Mouse (Mus musculus) 3134 (cell line): ENCODE data around the gene Mrpl14.

Experiments used
- DNase-seq: peaks from one replicate; pipeline ENCODE4 v3.0.0-alpha.2; 2011; ENCODE audit warnings: low spot score; ENCODE audit not compliant: insufficient read length; ENCODE audit errors: extremely low read depth

The Mrpl14 gene

DNA sequence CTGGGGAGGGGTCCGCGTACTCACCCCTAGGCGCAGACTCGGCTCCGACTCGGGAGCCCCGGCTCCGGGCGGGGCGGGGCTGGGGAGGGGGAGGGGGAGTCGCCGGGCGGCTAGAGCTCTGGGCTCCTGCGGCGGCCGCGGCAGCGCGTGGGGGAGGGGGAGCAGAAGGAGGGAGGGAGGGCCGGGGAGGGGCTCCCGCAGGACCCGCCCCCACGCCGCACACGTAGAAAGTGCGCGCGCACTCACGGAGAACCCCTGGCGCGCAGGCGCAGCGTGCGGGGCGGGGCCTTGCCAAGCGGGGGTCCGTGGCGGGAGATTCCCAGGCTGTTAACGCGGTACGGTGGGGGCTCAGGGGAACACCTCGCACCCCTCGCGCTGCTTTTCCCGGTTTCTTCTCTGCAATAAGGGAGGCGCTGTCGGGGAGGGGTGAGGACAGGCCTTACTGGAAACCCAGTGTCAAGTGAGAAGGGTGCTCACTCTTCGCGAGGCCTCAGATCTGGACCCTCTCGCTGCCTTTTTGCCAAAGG, at the start of gene Mrpl14:
Gene Mrpl14, plus strand, starts transcription at position 230 of the 527 bp plus-strand sequence.
- DNase-seq: peak; percentile 90

DNA sequence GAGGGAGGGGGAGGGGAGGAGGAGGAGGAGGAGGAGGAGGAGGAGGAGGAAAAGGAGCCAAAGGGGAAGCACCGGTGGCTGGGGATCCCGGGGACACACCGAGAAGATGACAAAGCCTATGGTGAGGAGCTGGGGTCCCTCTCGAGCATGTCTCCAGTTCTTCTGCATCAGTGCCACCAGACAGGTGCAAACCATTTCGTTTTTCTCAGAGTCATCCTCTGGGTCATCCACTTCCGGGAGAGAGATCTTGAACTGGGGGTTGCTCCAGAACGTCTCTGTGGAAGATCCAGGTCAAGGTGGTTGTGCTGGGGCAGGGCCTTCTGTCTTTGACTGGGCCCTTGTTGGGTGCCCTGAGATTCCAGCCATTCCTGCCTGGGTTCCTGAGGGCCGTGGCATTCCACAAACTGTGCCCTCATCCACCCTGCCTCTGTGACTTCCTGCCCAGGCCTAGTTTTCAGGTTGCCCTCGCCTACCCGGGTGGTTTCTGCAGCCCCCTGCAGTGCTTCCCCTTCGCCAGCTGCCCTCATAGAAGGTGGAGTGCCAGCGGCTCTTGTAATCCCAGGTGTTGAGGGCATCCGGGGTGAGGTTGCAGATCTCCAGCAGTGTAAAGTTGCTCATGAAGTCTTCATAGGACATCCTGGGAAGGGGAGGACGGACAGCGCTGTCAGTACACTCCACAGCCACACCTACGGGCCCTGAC, 47.4 kb upstream of the Mrpl14 start:
- DNase-seq: no peak

DNA sequence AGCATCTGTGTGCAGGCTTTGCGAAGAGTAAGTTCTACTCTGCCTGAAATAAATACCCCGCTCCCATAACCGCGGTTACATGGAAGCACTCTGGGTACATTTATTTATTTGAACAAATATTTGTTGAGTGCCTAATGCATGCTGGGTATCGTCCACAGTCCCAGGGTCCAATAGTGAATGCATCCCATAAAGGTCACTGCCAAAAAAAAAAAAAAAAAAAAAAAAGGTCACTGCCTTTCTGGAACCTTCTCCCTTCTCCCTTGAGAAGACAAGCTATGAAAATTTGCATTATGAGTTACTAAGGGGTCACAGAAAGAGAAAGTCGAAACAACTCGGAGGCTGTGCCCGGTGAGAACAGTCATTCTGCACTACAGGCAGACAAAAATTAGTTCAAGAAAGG, 44.1 kb upstream of the Mrpl14 start:
- DNase-seq: no peak

DNA sequence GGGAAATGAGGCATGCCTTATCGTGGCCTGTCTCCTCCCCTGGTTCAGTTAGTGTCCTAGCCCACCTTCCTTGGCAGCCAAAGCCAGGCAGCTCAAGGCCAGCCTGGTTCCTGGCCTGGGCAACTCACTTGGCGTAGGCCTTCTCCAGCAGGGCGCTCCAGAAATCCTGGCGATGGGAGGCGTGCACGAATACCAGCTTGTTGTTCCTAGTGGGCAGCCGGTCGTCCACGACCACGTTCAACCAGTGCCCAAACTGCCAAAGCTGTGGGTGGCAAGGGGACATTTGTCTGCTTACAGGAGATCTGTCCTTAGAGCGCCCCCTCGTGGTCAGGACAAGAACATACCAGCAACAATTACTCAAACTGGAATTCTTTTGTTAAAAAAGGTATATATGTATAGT, 43.4 kb upstream of the Mrpl14 start:
- DNase-seq: peak; percentile 65

DNA sequence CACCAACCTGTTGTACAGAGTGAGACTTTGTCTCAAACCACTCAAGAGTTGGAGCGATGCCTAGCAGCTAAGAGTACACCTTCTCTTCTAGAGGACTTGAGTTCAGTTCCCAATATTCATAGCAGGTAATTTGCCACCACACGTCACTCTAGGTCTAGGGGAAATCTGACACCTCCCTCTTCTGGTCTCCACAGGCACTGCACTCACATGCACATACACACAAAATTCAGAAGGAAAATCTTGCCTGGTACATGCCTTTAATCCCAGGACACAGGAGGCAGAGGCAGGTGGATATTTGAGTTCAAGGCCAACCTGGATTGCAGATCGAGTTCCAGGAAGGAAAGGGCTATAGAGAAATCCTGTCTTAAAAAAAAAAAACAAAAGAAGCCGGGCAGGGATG, 41.9 kb upstream of the Mrpl14 start:
- no peak for DNase-seq

DNA sequence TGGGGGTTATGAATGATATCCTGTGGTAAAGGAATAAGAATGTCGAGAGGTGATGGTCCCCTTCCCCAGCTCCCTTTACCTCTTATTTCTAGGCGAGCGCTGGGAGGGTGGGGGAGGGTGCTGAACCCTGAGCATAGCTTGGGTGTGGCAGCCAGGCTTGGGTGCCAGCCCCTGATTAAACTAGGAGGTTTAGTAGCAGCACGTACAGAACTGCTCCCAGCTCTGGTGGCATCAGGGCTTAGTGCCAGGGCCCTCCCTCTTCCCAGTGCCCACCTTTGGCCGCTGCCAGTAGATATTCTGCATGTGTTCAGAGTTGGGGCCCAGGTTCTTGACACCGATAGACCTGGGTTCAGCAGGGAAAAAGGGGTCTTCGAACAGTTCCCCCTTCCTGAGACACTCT, 32.9 kb upstream of the Mrpl14 start:
- DNase-seq: no peak

DNA sequence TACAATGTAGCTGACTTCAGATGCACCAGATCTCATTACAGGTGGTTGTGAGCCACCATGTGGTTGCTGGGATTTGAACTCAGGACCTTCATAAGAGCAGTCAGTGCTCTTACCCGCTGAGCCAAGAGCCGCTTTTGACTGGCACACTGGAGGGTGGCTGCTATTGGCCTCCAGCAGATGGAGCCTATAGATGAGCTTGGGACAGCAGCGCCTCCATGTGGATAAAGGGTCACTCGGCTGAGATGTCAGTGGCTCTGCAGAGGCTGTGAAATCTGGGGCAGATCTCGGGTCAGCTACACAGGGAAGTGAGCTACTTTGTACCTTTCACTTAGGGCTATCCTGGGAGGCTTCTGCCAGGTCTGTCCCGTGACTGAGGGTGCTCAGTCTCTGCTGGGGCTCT, 30.3 kb upstream of the Mrpl14 start:
- no peak for DNase-seq

DNA sequence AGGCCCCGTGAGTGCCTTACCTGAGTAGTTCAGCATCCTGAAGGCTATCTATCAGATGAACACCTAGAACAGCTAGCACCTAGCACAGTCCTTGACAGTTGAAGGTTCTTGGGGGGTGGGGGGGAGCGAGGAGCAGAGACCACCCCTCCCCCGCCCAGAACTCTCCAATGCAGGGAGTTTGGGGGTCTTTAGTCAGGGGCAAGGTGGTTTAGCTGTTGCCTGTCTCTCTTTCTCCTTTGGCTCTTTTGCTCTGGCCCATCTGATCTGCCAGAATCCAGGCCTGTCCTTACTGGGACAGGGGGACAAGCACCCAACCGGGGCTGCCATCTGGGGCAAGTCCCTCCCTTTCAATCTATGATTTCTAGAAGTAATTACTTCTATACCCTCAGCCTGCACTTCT, 26.9 kb upstream of the Mrpl14 start, which contains the start of gene Capn11:
Gene Capn11, minus strand, starts transcription at position 101 of the 400 bp plus-strand sequence.
- no peak for DNase-seq

DNA sequence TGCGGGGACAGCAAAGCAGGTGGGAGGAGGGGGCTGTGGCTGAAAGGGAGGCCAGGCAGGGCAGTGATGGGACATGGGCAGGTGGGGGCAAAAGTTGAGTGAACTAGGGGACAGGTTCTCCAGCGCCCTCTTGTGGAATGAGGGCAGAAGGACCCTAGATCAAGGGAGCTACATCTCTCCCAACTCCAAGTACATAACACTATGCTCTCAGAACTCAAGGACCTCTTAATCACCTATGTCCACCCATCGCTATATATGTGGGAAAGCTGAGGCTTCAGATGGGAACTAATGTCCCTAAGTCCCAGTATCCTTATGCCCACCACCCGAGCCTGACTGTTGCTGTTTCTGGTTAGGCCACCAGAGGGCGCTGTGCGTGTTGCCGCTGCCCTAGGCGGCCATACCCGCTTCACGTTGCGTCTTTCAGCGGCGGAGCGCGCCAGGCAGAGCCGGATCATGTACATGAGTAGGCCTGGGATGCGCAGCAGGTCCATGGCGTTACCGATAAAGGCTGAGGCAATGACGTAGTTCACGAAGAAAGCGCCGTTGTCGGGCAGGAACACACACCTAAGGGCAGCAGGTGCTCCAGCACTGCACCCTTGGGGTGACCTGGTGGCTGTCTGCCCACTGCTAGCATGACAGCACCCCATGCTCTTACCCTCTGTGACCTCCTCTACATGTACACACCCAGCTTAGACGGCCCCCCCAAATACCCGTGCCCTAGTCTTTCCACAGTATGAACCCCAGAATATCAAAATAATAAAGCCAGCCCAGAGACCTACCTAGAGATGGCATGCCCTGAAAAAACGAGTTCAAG, 22.8 kb upstream of the Mrpl14 start:
- peak; percentile 49 for DNase-seq

DNA sequence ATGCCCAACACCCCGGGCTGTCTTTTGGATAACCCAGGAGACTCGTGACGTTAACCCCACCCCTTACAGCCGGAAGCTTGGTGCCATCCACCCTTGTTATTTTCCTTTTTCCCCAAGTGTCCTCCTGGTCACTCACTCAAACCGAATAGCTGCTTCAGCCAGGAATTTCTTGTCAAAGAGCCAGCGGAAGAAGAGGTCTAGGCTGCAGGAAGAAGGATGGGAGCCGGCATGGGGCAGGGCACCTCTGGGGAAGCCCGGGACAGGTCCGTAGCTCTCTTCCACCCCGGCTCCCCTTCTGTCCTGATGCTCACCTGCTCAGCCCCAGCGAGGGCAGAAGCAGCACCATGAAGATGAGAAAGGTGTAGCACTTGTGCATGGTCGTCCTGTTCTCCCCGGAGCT, 21.5 kb upstream of the Mrpl14 start:
- no peak for DNase-seq

DNA sequence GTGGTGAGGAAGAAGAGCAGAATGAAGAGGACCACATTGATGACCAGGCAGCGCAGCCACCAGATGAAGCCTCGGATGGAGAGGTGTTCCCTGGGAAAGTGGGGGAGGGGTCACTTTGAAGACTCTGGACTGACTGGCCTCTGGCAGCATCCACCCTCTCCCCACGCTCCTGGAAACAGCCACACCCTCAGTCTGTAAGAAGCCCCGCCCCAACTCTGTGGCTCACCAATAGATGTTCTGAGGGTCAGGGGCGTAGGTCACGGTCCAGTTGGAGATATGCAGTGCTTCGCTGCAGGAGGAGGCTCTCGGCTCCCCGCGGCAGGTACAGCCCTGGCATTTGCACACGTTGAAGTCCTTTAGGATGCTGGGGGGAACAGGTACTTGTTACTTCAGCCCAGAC, 20.0 kb upstream of the Mrpl14 start:
- DNase-seq: no peak

DNA sequence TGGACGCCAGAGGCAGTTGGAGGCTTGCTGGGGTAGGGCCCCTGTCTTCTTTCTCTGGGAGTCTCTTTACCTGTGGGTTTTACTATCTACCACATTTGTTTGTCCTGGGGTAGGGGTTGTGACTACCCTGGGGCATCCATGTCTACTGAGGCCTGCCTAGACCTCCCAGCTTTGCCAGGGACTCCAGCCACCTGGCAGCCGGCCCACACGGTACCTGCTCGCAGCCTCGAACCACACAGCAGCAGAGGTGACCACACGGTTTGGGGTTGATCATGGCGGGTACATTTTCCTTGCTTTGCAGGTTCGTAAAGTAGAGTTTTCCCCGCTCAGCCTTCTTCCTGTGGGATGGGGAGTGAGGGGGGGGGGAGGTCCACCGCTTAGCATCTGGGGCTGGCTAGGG, 18.6 kb upstream of the Mrpl14 start:
- DNase-seq: no peak

DNA sequence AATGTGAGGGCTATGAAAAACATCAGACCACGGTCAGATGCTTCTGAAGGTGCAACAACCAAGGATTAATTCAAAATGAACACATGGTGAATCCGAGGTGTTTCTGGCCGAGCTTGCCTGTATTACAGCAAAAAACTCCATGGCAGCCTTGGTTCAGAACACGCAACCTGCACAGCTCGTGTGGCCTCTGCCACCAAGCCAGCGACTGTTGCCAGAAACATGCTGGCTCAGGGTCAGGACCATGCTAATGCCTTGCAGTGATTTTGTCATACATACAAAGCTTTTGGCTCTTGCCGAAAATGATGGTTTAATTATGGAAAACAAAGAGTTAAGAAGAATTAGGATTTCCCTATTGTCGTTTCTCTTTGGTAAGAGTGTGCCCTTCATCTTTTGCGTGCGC, 18.1 kb upstream of the Mrpl14 start:
- no peak for DNase-seq

DNA sequence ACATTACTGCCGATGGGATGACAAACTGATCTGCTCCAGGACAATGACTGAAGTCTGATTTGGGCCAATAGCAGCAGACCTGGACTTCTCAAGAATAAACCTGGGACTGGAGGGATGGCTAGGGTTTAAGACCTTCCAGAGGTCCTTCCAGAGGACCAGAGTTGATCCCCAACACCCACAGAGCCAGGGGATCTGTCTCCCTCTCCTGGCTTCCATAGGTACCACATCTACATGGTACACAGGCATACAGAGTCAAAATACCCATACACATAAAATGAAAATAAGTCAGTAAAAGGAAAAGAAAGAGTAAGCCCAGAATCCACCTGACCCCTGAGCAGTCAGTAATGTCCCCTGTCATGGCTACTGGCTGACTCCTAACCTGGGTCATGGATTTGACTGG, 14.3 kb upstream of the Mrpl14 start:
- no peak for DNase-seq

DNA sequence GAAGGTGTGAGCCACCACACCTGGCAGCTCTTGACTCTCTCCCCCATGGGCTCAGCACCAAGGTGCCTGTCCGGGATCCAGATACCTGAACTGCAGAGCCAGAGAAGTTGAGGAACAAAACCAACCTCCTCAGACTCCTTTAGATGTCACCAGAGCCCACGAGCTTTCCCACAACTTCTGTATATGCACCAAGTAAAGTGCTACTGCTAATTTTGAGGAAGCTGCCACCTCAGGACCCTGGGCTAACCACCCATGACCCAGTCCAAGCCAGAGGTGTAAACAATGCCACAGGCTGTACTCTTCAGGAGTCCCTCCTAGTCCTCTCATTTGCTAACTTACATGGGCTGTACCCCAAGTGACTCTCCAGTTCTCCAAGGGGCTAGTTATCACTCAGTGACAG, 13.5 kb upstream of the Mrpl14 start:
- DNase-seq: no peak

DNA sequence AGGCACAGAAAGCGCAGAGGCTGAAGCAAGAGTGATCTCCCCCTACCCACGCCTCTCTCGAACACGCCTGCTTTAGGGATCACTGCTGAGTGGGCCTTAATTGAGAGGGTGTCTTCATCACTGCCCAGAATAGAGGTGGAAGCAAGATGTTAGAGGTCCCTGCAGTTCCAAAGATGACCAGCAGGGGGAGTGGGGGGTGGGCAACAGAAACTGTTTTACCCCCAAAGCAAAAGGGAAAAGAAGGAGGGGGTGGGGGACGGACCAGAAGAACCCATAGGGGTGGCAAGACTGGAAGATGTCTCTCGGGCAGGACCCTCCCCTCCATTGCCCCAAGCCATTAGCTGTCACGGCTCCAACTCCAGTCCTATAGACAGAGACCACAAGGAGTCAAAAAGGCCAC, 8.0 kb upstream of the Mrpl14 start:
- no peak for DNase-seq

DNA sequence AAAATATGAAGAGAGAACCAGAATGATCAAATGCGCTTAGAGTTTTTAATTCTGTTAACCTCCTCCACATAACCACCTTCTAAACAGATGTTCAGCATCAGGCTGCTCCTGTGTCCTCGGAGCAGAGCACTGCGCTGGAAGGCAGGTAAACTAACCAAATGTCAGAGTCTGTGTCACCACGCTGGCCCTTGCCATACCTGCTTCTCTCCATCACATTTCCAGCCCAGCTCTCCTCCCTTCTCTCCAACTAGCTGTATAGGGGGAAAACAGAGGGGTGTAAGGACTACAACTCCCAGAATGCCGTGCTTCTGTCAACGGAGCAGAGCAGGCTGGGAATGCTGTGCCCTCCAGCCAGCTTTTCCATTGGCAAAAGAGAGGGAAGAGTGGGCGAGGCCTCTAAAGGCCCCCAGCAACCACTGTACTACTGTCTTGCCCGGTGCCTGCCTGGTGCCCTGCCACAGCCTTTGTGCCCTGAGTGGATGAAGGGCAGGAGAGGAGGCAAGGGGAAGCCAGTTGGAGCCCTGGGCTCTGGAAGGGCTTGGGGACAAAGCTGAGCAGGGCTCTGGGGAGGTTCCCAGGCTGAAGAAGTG, 5.6 kb upstream of the Mrpl14 start:
- no peak for DNase-seq

DNA sequence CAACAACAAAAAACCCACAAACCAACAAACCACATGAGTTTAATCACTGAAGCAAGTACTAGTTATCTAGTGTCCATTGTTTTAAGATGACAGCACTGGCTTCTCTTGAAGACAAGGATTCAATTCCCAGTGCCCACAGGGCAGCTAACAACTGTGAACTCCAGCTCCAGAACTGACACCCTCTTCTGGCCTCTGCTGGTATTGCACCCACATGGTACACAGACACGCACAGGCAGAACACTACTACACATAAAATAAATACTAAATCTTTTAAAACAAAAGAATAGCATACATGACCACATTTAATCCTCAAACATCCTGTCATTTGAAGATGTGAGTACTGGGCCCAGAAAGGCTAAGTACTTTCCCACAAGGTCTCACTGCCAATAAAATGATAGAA, 4.5 kb upstream of the Mrpl14 start:
- no peak for DNase-seq

DNA sequence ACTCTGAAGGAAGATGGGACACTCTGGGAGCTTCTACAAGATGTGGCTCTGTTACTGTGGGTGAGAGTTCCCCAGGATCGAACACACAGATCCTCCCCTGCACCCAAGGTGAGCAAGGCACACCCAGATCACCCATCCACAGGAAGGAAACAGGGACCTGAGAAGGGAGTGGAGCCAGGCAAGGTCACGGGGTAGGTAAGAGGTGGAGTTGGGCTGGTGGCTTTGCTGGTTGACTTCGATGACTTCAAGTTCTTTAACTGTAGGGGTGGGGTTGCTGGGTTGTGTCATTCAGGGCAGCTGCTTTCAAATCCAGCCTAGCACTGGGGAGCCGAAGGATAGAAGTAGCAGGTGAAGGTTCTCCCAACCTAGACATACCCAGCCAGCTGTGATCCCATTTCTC, 3.3 kb upstream of the Mrpl14 start:
- no peak for DNase-seq

DNA sequence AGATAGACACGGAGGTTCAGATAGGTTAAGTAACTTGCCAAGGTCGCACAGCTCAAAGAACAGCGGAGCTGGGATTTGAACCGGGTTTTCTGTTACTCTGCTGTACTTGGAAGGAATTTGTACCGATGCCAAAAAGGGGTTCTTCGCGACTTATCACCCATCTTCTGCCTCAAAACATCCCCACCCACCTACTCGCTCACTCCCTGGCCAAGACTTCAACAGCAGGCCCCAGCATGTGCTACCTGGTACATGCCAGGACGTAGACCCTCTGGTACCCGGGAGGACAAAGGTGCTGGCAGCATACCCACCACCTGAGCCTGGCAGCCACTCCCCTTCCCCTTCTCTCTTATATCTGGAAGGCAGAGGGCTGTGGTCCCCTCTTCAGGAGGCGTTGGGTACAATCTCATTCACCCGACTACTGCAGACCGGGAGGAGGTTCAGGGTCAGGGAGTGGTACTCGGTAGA, 1.4 kb upstream of the Mrpl14 start:
- DNase-seq: no peak
